Mouse (Mus musculus) CH12.LX (cell line): ENCODE results near the gene Gm42417. TPM values are rescaled to one million over a fixed set of nuclear protein-coding genes. Genes with fewer than 3 reads are reported as not detected.
A peak's percentile ranks its signal among the peaks of the same experiment; 100 is the strongest.

Experiments used
- DNase-seq: peaks from one replicate; pipeline ENCODE4 v3.0.0-alpha.2; 2013; ENCODE audit errors: extremely low read depth
- H3K27ac ChIP-seq: 2 replicates; pipeline ENCODE4 v1.5.1; 2012; ENCODE audit warnings: low read depth, mild to moderate bottlenecking, control low read depth, moderate library complexity; ENCODE audit not compliant: insufficient read depth
- H3K27me3 ChIP-seq: replicated peaks from 2 replicates; pipeline ENCODE3; 2012; ENCODE audit warnings: inconsistent platforms
- H3K36me3 ChIP-seq, 2 experiments: replicated peaks in 1 of 2; 2 replicates each; pipeline versions ENCODE3 to v1.6.1; 2012; ENCODE audit warnings: inconsistent platforms in 1 of 2, low read length in 1 of 2, mild to moderate bottlenecking in 1 of 2, mixed read lengths in 1 of 2, moderate library complexity in 1 of 2; ENCODE audit not compliant: control insufficient read depth in 1 of 2, insufficient read depth in 1 of 2
- H3K4me1 ChIP-seq, 2 experiments: 2 replicates each; pipeline ENCODE4 v1.6.1; 2012; ENCODE audit warnings: inconsistent platforms in 1 of 2, moderate library complexity in 1 of 2; ENCODE audit not compliant: insufficient read depth in 2 of 2, control insufficient read depth in 1 of 2
- H3K4me2 ChIP-seq: 2 replicates; pipeline ENCODE4 v1.6.1; 2012; ENCODE audit warnings: low read depth, mild to moderate bottlenecking, control low read depth; ENCODE audit not compliant: poor library complexity, insufficient read depth, severe bottlenecking
- H3K4me3 ChIP-seq, 3 experiments: fragments of 150-350 bp in 1 of 3; sonication (generic) in 1 of 3; replicated peaks in 1 of 3; 2 replicates each; pipeline versions ENCODE3 to v1.5.1; 2011 to 2012; ENCODE audit warnings: low read depth in 2 of 3, low read length in 2 of 3, mild to moderate bottlenecking in 2 of 3, moderate library complexity in 2 of 3, control low read depth in 1 of 3, improper control_type of control experiment in 1 of 3, inconsistent platforms in 1 of 3, mixed read lengths in 1 of 3; ENCODE audit not compliant: poor library complexity in 1 of 3
- H3K79me2 ChIP-seq: replicated peaks from 2 replicates; pipeline ENCODE4 v1.6.1; 2012; ENCODE audit warnings: mild to moderate bottlenecking, moderate library complexity; ENCODE audit not compliant: control insufficient read depth, poor library complexity, insufficient read depth, severe bottlenecking; ENCODE audit errors: extremely low read depth
- H3K9ac ChIP-seq: 2 replicates; pipeline ENCODE4 v1.6.1; 2012; ENCODE audit warnings: low read depth, mild to moderate bottlenecking, control low read depth, moderate library complexity; ENCODE audit not compliant: insufficient read depth
- H3K9me3 ChIP-seq: replicated peaks from 2 replicates; pipeline ENCODE3; 2012; ENCODE audit warnings: low read length, inconsistent platforms, mixed read lengths
- BHLHE40 ChIP-seq: IDR thresholded peaks from 2 replicates; pipeline ENCODE4 v1.6.1; 2011; ENCODE audit warnings: mild to moderate bottlenecking, low read depth, low read length, improper control_type of control experiment
- CHD1 ChIP-seq: IDR thresholded peaks from 2 replicates; pipeline ENCODE4 v1.6.1; 2012; ENCODE audit warnings: low read depth, low read length, improper control_type of control experiment, inconsistent platforms
- CTCF ChIP-seq, 2 experiments: IDR thresholded peaks in 1 of 2; conservative IDR thresholded peaks in 1 of 2; 2 replicates each; pipeline ENCODE4 v1.5.1; 2011 to 2012; ENCODE audit warnings: low read depth in 2 of 2, low read length in 2 of 2, improper control_type of control experiment in 1 of 2, inconsistent platforms in 1 of 2, mild to moderate bottlenecking in 1 of 2, moderate library complexity in 1 of 2
- E2F4 ChIP-seq: IDR thresholded peaks from 2 replicates; pipeline ENCODE4 v1.6.1; 2011; ENCODE audit warnings: low read depth, low read length, improper control_type of control experiment; ENCODE audit not compliant: insufficient replicate concordance
- ELF1 ChIP-seq: IDR thresholded peaks from 2 replicates; pipeline ENCODE4 v1.6.1; 2014; ENCODE audit warnings: low read depth, mild to moderate bottlenecking, inconsistent platforms, low read length, improper control_type of control experiment
- JUN ChIP-seq: IDR thresholded peaks from 2 replicates; pipeline ENCODE4 v1.6.1; 2011; ENCODE audit warnings: low read depth, mild to moderate bottlenecking, low read length, improper control_type of control experiment, moderate library complexity; ENCODE audit not compliant: insufficient read depth
- KAT2A ChIP-seq: IDR thresholded peaks from 2 replicates; pipeline ENCODE4 v1.6.1; 2012; ENCODE audit warnings: low read length, improper control_type of control experiment, inconsistent platforms; ENCODE audit not compliant: insufficient replicate concordance
- MAX ChIP-seq: IDR thresholded peaks from 2 replicates; pipeline ENCODE4 v1.6.1; 2011; ENCODE audit warnings: low read length, improper control_type of control experiment
- MEF2A ChIP-seq: IDR thresholded peaks from 2 replicates; pipeline ENCODE4 v1.6.1; 2014; ENCODE audit warnings: low read depth, mild to moderate bottlenecking, inconsistent platforms, low read length, improper control_type of control experiment, borderline replicate concordance
- MYC ChIP-seq: IDR thresholded peaks from 2 replicates; pipeline ENCODE4 v1.6.1; 2011; ENCODE audit warnings: low read depth, mild to moderate bottlenecking, improper control_type of control experiment, low read length
- NELFE ChIP-seq: IDR thresholded peaks from 2 replicates; pipeline ENCODE4 v1.6.1; 2011; ENCODE audit warnings: low read depth, low read length, improper control_type of control experiment
- POLR2A ChIP-seq: IDR thresholded peaks from 2 replicates; pipeline ENCODE4 v1.6.1; 2011; ENCODE audit warnings: low read depth, mild to moderate bottlenecking, improper control_type of control experiment, low read length
- POLR2AphosphoS2 ChIP-seq: IDR thresholded peaks from 2 replicates; pipeline ENCODE4 v1.6.1; 2011; ENCODE audit warnings: low read depth, low read length, improper control_type of control experiment
- RAD21 ChIP-seq: IDR thresholded peaks from 2 replicates; pipeline ENCODE4 v1.6.1; 2011; ENCODE audit warnings: low read depth, mild to moderate bottlenecking, low read length, improper control_type of control experiment, moderate library complexity
- RCOR1 ChIP-seq: conservative IDR thresholded peaks from 2 replicates; pipeline ENCODE4 v1.6.1; 2012; ENCODE audit warnings: low read depth, mild to moderate bottlenecking, inconsistent platforms, low read length, improper control_type of control experiment
- SIN3A ChIP-seq: IDR thresholded peaks from 2 replicates; pipeline ENCODE4 v1.6.1; 2012; ENCODE audit warnings: low read length, improper control_type of control experiment, inconsistent platforms
- SMC3 ChIP-seq: IDR thresholded peaks from 2 replicates; pipeline ENCODE4 v1.6.1; 2011; ENCODE audit warnings: low read depth, low read length, improper control_type of control experiment
- TBP ChIP-seq: conservative IDR thresholded peaks from 2 replicates; pipeline ENCODE4 v1.6.1; 2011; ENCODE audit warnings: low read depth, low read length, improper control_type of control experiment
- UBTF ChIP-seq: IDR thresholded peaks from 2 replicates; pipeline ENCODE4 v1.6.1; 2012; ENCODE audit warnings: low read depth, mild to moderate bottlenecking, inconsistent platforms, low read length, improper control_type of control experiment, moderate library complexity
- ZNF384 ChIP-seq: IDR thresholded peaks from 2 replicates; pipeline ENCODE4 v1.6.1; 2012; ENCODE audit warnings: low read depth, low read length, improper control_type of control experiment, inconsistent platforms
- dilution Hi-C: fragments of 300-500 bp; cut with MboI; formaldehyde crosslinking; loops from 2 replicates; pipeline ENCODE4 v1.14.3; 2020; ENCODE audit warnings: low sequenced_read_pairs; ENCODE audit not compliant: extremely low pct_unique_long_range_greater_than_20kb, extremely low pct_ligation_motif_present
- in situ Hi-C: fragments of 300-500 bp; cut with MboI; formaldehyde crosslinking; loops from 3 replicates; pipeline ENCODE4 v1.14.3; 2019; ENCODE audit warnings: low sequenced_read_pairs, low pct_ligation_motif_present, low pct_unique_long_range_greater_than_20kb, mixed read lengths
- polyA plus RNA-seq: library from polyadenylated mRNA; unstranded; fragments of >175 nt; gene quantifications from 2 replicates; pipeline ENCODE4 v1.2.1, GENCODE M21; 2012; ENCODE audit warnings: low read depth; ENCODE audit not compliant: insufficient read length
- total RNA-seq, 2 experiments: library from RNA; depleted of rRNA; stranded (reverse); fragments of 300-350 nt in 1 of 2; fragments of >200 nt in 1 of 2; gene quantifications; 2 replicates each; pipeline ENCODE4 v1.2.3; 2012 to 2014

Gm42417 gene
- total and polyA plus RNA-seq, 3 experiments, result 0.08 to 3.9 TPM; not detected in 1

GRCm38 (mm10) chr1:36513718-36514117, 25.5 kb downstream of the Gm42417 start:
- H3K79me2 ChIP-seq, result no peaks in the 10 kb centered on the region
- dilution Hi-C loops, result no loop called here
- no peak overlapping the region for H3K4me3 ChIP-seq
- no peaks in the 10 kb centered on the region for H3K9me3 ChIP-seq
- no peaks in the 10 kb centered on the region for H3K27me3 ChIP-seq
- TF ChIP-seq SIN3A, result no peak
- TF ChIP-seq SMC3, result peak; percentile 24
- TF ChIP-seq CTCF (conservative IDR thresholded peaks at IDR 0.05 in 1 of 2, IDR thresholded peaks at IDR 0.05 in 1 of 2; ENCODE audit: low read depth in 2 of 2, low read length in 2 of 2), result peak in 1 of 2 experiments; percentile 55; a peak in 2 of 4 replicates
- TF ChIP-seq RAD21, result peak; percentile 35
- TF ChIP-seq MAX, result no peak
- no peak for TF ChIP-seq UBTF
- no peak for TF ChIP-seq CHD1
- H3K27ac ChIP-seq, result no peak overlapping the region
- peaks cover 13 to 39% of the 10 kb centered on the region in 2 experiments for H3K36me3 ChIP-seq
- H3K4me2 ChIP-seq, result no peak overlapping the region
- peak; percentile 42 for DNase-seq
- in situ Hi-C loops, result no loop called here
- H3K9ac ChIP-seq, result no peak overlapping the region
- peaks cover 4 to 25% of the 10 kb centered on the region in 2 experiments; a peak in 2 of 4 replicates for H3K4me1 ChIP-seq

GRCm38 (mm10) chr1:36513310-36513709, 25.9 kb downstream of the Gm42417 start:
- Histone ChIP-seq H3K9me3 (no peaks in the 10 kb centered on the region), H3K36me3 (peaks cover 10 to 35% of the 10 kb centered on the region in 2 experiments), H3K4me1 (peaks cover 4 to 26% of the 10 kb centered on the region in 2 experiments; a peak in 3 of 4 replicates), H3K4me3 (peak overlapping the region in 2 of 3 experiments; percentile 31 to 99), H3K9ac (no peak overlapping the region; the same call in 1 of the 2 replicates), H3K79me2 (no peaks in the 10 kb centered on the region), H3K27ac (no peak overlapping the region), H3K27me3 (no peaks in the 10 kb centered on the region), H3K4me2 (peak overlapping the region; percentile 89)
- dilution Hi-C loops (no loop called here), in situ Hi-C loops (no loop called here)
- TF ChIP-seq RCOR1, result no peak
- no peak for TF ChIP-seq POLR2AphosphoS2
- no peak for TF ChIP-seq POLR2A
- TF ChIP-seq E2F4, result no peak
- TF ChIP-seq UBTF, result no peak
- TF ChIP-seq JUN, result no peak
- TF ChIP-seq MEF2A, result no peak
- no peak for TF ChIP-seq TBP
- no peak for TF ChIP-seq MYC
- TF ChIP-seq BHLHE40, result no peak
- no peak for TF ChIP-seq KAT2A
- TF ChIP-seq ZNF384, result no peak
- no peak for TF ChIP-seq ELF1
- TF ChIP-seq MAX, result no peak
- TF ChIP-seq CHD1, result no peak
- TF ChIP-seq NELFE, result no peak
- DNase-seq, result no peak
